Mouse (Mus musculus) thymus, adult 2 months (tissue): ENCODE results near the gene Syn2. TPM values are rescaled to one million over a fixed set of nuclear protein-coding genes. Genes with fewer than 3 reads are reported as not detected.

Source experiments
- DNase-seq: peaks from one replicate; pipeline ENCODE4 v3.0.0; 2021
- H3K27ac ChIP-seq: fragments of 200-500 bp; 2 replicates; pipeline ENCODE4 v1.5.1; 2012; ENCODE audit warnings: low read length, control low read depth; ENCODE audit not compliant: control insufficient read depth, insufficient read depth
- H3K27me3 ChIP-seq: fragments of 200-500 bp; 2 replicates; pipeline ENCODE4 v1.6.1; 2012; ENCODE audit warnings: mild to moderate bottlenecking, low read length, moderate library complexity, mixed read lengths; ENCODE audit not compliant: control insufficient read depth, insufficient read depth
- H3K36me3 ChIP-seq: fragments of 200-500 bp; 2 replicates; pipeline ENCODE4 v1.6.1; 2012; ENCODE audit warnings: mild to moderate bottlenecking, low read length, moderate library complexity; ENCODE audit not compliant: control insufficient read depth, insufficient read depth
- H3K4me1 ChIP-seq: fragments of 200-500 bp; replicated peaks from 2 replicates; pipeline ENCODE4 v1.6.1; 2012; ENCODE audit warnings: low read length; ENCODE audit not compliant: control insufficient read depth, insufficient read depth
- H3K4me3 ChIP-seq: fragments of 200-500 bp; 2 replicates; pipeline ENCODE4 v1.5.1; 2012; ENCODE audit warnings: mild to moderate bottlenecking, low read length, control low read depth, moderate library complexity; ENCODE audit not compliant: control insufficient read depth, insufficient read depth
- CTCF ChIP-seq: fragments of 200-500 bp; IDR thresholded peaks from 2 replicates; pipeline ENCODE4 v1.5.1; 2012; ENCODE audit warnings: mild to moderate bottlenecking, control low read depth, low read length, moderate library complexity, borderline replicate concordance; ENCODE audit not compliant: control insufficient read depth, poor library complexity, insufficient read depth; ENCODE audit errors: extremely low read depth
- POLR2A ChIP-seq: fragments of 200-500 bp; IDR thresholded peaks from 2 replicates; pipeline ENCODE4 v1.6.1; 2012; ENCODE audit warnings: mild to moderate bottlenecking, low read length, control low read depth, moderate library complexity; ENCODE audit not compliant: control insufficient read depth, poor library complexity, insufficient read depth; ENCODE audit errors: extremely low read depth
- WGBS: fragments of 180-500 bp; shearing (Covaris S2); methylation state at CpG from one replicate; pipeline ENCODE4 v1.1.7; 2018; 5-methylcytosine and 5-hydroxymethylcytosine counted together
- polyA plus RNA-seq: library from polyadenylated mRNA; depleted of rRNA; stranded (reverse); fragments of >200 nt; gene quantifications from 2 replicates; pipeline ENCODE4 v1.2.3, GENCODE M21; 2012

The Syn2 gene
- polyA plus RNA-seq, 1 experiment, result 1.7 TPM

- 97% methylated on average over 6 of the region's 6 CpGs for WGBS
- H3K4me1 ChIP-seq, result no peaks in the 10 kb centered on the region
- no peaks in the 10 kb centered on the region for H3K27me3 ChIP-seq
- H3K4me3 ChIP-seq, result no peak overlapping the region
- H3K36me3 ChIP-seq, result no peaks in the 10 kb centered on the region
- DNase-seq, result no peak
- no peak overlapping the region for H3K27ac ChIP-seq
- TF ChIP-seq CTCF, result no peak
- no peak for TF ChIP-seq POLR2A
Measured at GRCm38 (mm10) chr6:115292621-115293020, 157.9 kb downstream of the Syn2 start.

- no peak overlapping the region for H3K4me3 ChIP-seq
- TF ChIP-seq CTCF (no peak), POLR2A (no peak)
- DNase-seq, result no peak
- no peaks in the 10 kb centered on the region for H3K36me3 ChIP-seq
- H3K4me1 ChIP-seq, result no peaks in the 10 kb centered on the region
- WGBS, result 92% methylated on average over 2 of the region's 2 CpGs
- H3K27ac ChIP-seq, result no peak overlapping the region
- no peaks in the 10 kb centered on the region for H3K27me3 ChIP-seq
Measured at GRCm38 (mm10) chr6:115293877-115294276, 159.2 kb downstream of the Syn2 start.

- Histone ChIP-seq H3K27ac (no peak overlapping the region), H3K36me3 (no peaks in the 10 kb centered on the region), H3K4me1 (no peaks in the 10 kb centered on the region), H3K4me3 (no peak overlapping the region), H3K27me3 (no peaks in the 10 kb centered on the region)
- no peak for TF ChIP-seq POLR2A
- 83% methylated on average over 2 of the region's 2 CpGs for WGBS
- DNase-seq, result no peak
Measured at GRCm38 (mm10) chr6:115307134-115307533, 172.4 kb downstream of the Syn2 start.

- 78% methylated on average over 12 of the region's 12 CpGs for WGBS
- Histone ChIP-seq H3K36me3 (no peaks in the 10 kb centered on the region), H3K4me1 (no peaks in the 10 kb centered on the region), H3K4me3 (no peak overlapping the region), H3K27ac (no peak overlapping the region), H3K27me3 (no peaks in the 10 kb centered on the region)
- TF ChIP-seq CTCF (no peak), POLR2A (no peak)
- DNase-seq, result no peak
Measured at GRCm38 (mm10) chr6:115312780-115313179, 178.1 kb downstream of the Syn2 start.

GRCm38 (mm10) chr6:115313235-115313738, 178.6 kb downstream of the Syn2 start:
- Histone ChIP-seq H3K27me3 (no peaks in the 10 kb centered on the region), H3K36me3 (no peaks in the 10 kb centered on the region), H3K4me3 (no peak overlapping the region), H3K27ac (no peak overlapping the region), H3K4me1 (no peaks in the 10 kb centered on the region)
- no peak for TF ChIP-seq POLR2A
- 82% methylated on average over 9 of the region's 9 CpGs for WGBS
- no peak for DNase-seq

- no peak for TF ChIP-seq CTCF
- TF ChIP-seq POLR2A, result no peak
- no peak for DNase-seq
- no peaks in the 10 kb centered on the region for H3K4me1 ChIP-seq
- no peaks in the 10 kb centered on the region for H3K36me3 ChIP-seq
- no peak overlapping the region for H3K4me3 ChIP-seq
- no peaks in the 10 kb centered on the region for H3K27me3 ChIP-seq
- WGBS, result 85% methylated on average over 7 of the region's 7 CpGs
- no peak overlapping the region for H3K27ac ChIP-seq
Measured at GRCm38 (mm10) chr6:115313910-115314309, 179.2 kb downstream of the Syn2 start.

- no peaks in the 10 kb centered on the region for H3K4me1 ChIP-seq
- H3K27me3 ChIP-seq, result no peaks in the 10 kb centered on the region
- no peaks in the 10 kb centered on the region for H3K36me3 ChIP-seq
- no peak for DNase-seq
- H3K27ac ChIP-seq, result no peak overlapping the region
- WGBS, result 93% methylated on average over 4 of the region's 4 CpGs
- no peak overlapping the region for H3K4me3 ChIP-seq
- TF ChIP-seq CTCF (no peak), POLR2A (no peak)
Measured at GRCm38 (mm10) chr6:115315770-115316169, 181.1 kb downstream of the Syn2 start.
